Mouse (Mus musculus): ENCODE measurements at regions not wholly inside any gene's neighbourhood (a gene's known extent, or its start where the extent isn't known, plus 50 kb on each side); places are given as distances from the start of the nearest gene placed in this dataset.

DNA sequence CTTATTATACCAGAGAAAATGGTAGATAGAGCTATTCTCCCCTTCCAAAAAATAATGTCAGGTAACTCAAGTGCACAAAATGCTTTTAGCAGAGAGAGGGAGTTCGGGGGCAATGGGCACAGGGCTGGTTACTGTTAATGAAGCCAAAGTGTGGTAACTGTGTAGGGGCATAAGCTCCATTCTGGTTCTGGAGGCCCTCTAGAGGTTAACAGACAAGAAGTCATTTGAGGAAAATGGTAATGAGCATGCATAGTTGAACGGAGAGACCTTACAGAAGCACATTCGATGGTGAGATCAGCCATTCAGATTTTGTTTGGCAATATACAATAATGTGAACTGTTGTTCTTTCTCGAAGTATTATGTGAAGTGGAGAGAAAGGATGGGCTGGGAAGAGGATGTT lies 1479.4 kb downstream of the Slc22a22 start:
- in situ Hi-C loops (cut with MboI; ENCODE audit: low pct_ligation_motif_present, low pct_unique_long_range_greater_than_20kb, low sequenced_read_pairs) (no loop called here), dilution Hi-C loops (cut with MboI; ENCODE audit: extremely low pct_ligation_motif_present, extremely low pct_unique_long_range_greater_than_20kb, low sequenced_read_pairs) (no loop called here)
- Histone ChIP-seq H3K79me2 (replicated peaks; ENCODE audit: control insufficient read depth, extremely low read depth, insufficient read depth, poor library complexity, severe bottlenecking) (no peaks in the 10 kb centered on the region), H3K27ac (ENCODE audit: insufficient read depth, low read depth) (no peak overlapping the region), H3K9ac (ENCODE audit: insufficient read depth, low read depth) (no peak overlapping the region; the same call in 1 of the 2 replicates), H3K4me1 (ENCODE audit: control insufficient read depth in 1 of 2, insufficient read depth in 2 of 2) (peaks cover 0 to 37% of the 10 kb centered on the region in 2 experiments; a peak in 2 of 4 replicates), H3K9me3 (replicated peaks; ENCODE audit: low read length) (no peaks in the 10 kb centered on the region), H3K4me2 (ENCODE audit: insufficient read depth, low read depth, poor library complexity, severe bottlenecking) (peak overlapping the region; percentile 71), H3K36me3 (replicated peaks in 1 of 2; ENCODE audit: control insufficient read depth in 1 of 2, insufficient read depth in 1 of 2, low read length in 1 of 2) (no peaks in the 10 kb centered on the region), H3K27me3 (replicated peaks) (no peaks in the 10 kb centered on the region), H3K4me3 (replicated peaks in 1 of 3; ENCODE audit: low read depth in 2 of 3, low read length in 2 of 3, poor library complexity in 1 of 3) (no peak overlapping the region)
- DNase-seq (ENCODE audit: extremely low read depth), result no peak
- TF ChIP-seq RAD21 (IDR thresholded peaks at IDR 0.05; ENCODE audit: low read depth, low read length), result peak; percentile 62
- no peak for TF ChIP-seq GABPA (IDR thresholded peaks at IDR 0.05; ENCODE audit: insufficient replicate concordance, low read depth, low read length)
- no peak for TF ChIP-seq MAFK (IDR thresholded peaks at IDR 0.05; ENCODE audit: insufficient replicate concordance, low read length)
- no peak for TF ChIP-seq UBTF (IDR thresholded peaks at IDR 0.05; ENCODE audit: low read depth, low read length)
- peak in 1 of 2 experiments; percentile 66; a peak in 2 of 4 replicates for TF ChIP-seq CTCF (conservative IDR thresholded peaks at IDR 0.05 in 1 of 2, IDR thresholded peaks at IDR 0.05 in 1 of 2; ENCODE audit: low read depth in 2 of 2, low read length in 2 of 2)
- TF ChIP-seq SMC3 (IDR thresholded peaks at IDR 0.05; ENCODE audit: low read depth, low read length), result peak; percentile 53
- TF ChIP-seq E2F4 (IDR thresholded peaks at IDR 0.05; ENCODE audit: insufficient replicate concordance, low read depth, low read length), result no peak
- TF ChIP-seq PAX5 (IDR thresholded peaks at IDR 0.05; ENCODE audit: low read length), result no peak
- TF ChIP-seq CHD2 (IDR thresholded peaks at IDR 0.05; ENCODE audit: low read length), result no peak
- no peak for TF ChIP-seq HCFC1 (IDR thresholded peaks at IDR 0.05; ENCODE audit: low read depth, low read length)
- 0 out of 2 replicates have a peak, but pooled peaks have one; percentile 14 for TF ChIP-seq TBP (conservative IDR thresholded peaks at IDR 0.05; ENCODE audit: low read depth, low read length)
- peak; percentile 19; the same call in 1 of the 2 replicates for TF ChIP-seq TCF12 (IDR thresholded peaks at IDR 0.05; ENCODE audit: low read depth, low read length)
- TF ChIP-seq MXI1 (IDR thresholded peaks at IDR 0.05; ENCODE audit: low read depth, low read length), result no peak
- TF ChIP-seq ZC3H11A (IDR thresholded peaks at IDR 0.05; ENCODE audit: low read depth, low read length), result no peak

DNA sequence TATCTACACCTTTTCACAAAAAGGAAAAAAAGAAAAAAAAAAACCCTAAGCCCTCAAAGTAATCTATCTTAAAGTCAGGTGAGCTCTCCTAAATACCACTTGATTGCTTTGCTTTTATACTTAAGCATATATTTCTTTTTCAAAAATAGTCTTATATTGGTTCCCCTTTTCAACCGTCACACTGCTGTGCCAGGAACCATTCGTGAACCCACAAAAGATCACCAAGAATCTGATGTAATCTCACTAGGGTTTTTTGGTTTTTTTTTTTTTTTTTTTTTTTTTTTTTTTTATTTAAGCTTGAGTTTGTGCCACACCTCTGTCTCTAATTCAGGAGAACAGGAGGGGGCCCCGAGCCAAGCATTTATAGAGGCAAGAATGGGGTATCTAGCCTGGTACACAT lies 1482.7 kb downstream of the Slc22a22 start:
- Histone ChIP-seq H3K79me2 (replicated peaks; ENCODE audit: control insufficient read depth, extremely low read depth, insufficient read depth, poor library complexity, severe bottlenecking) (no peaks in the 10 kb centered on the region), H3K4me1 (ENCODE audit: control insufficient read depth in 1 of 2, insufficient read depth in 2 of 2) (peaks cover 0 to 29% of the 10 kb centered on the region in 2 experiments; a peak in 2 of 4 replicates), H3K4me3 (replicated peaks in 1 of 3; ENCODE audit: low read depth in 2 of 3, low read length in 2 of 3, poor library complexity in 1 of 3) (no peak overlapping the region), H3K27me3 (replicated peaks) (no peaks in the 10 kb centered on the region), H3K4me2 (ENCODE audit: insufficient read depth, low read depth, poor library complexity, severe bottlenecking) (no peak overlapping the region), H3K27ac (ENCODE audit: insufficient read depth, low read depth) (no peak overlapping the region), H3K9me3 (replicated peaks; ENCODE audit: low read length) (no peaks in the 10 kb centered on the region), H3K36me3 (replicated peaks in 1 of 2; ENCODE audit: control insufficient read depth in 1 of 2, insufficient read depth in 1 of 2, low read length in 1 of 2) (no peaks in the 10 kb centered on the region), H3K9ac (ENCODE audit: insufficient read depth, low read depth) (no peak overlapping the region)
- in situ Hi-C loops (cut with MboI; ENCODE audit: low pct_ligation_motif_present, low pct_unique_long_range_greater_than_20kb, low sequenced_read_pairs) (no loop called here), dilution Hi-C loops (cut with MboI; ENCODE audit: extremely low pct_ligation_motif_present, extremely low pct_unique_long_range_greater_than_20kb, low sequenced_read_pairs) (no loop called here)
- DNase-seq (ENCODE audit: extremely low read depth), result no peak
- peak; percentile 88 for TF ChIP-seq ZNF384 (IDR thresholded peaks at IDR 0.05; ENCODE audit: low read depth, low read length)
- no peak for TF ChIP-seq CHD2 (IDR thresholded peaks at IDR 0.05; ENCODE audit: low read length)

Data from CH12.LX (cell line).